Mouse (Mus musculus) adrenal gland, postnatal 14 days (tissue): Measurements from ENCODE around the gene Cd244a. TPM values are rescaled to one million over a fixed set of nuclear protein-coding genes. Genes with fewer than 3 reads are reported as not detected.

ENCODE experiments used
- DNase-seq: peaks from one replicate; pipeline ENCODE4 v3.0.0; 2021; ENCODE audit warnings: mixed read lengths
- long read RNA-seq, 2 experiments: library from polyadenylated mRNA; stranded (forward); transcript quantifications; one replicate each; pipeline ENCODE4 v2.0.0; 2021
- total RNA-seq: library from RNA; stranded (reverse); gene quantifications from 2 replicates; pipeline ENCODE4 v1.2.3, GENCODE M21; 2021

Cd244a gene
- 0.48 and 1.3 TPM in 2 replicates for total RNA-seq
- long read RNA-seq, experiment 1 = 0 reads
- long read RNA-seq, experiment 2 = 0 reads

GRCm38 (mm10) chr1:171558898-171559297 is at the start of gene Cd244a:
Gene Cd244a (plus strand): TSS chr1:171559193.
- DNase-seq = peak; percentile 24

- no peak for DNase-seq
Observed at GRCm38 (mm10) chr1:171513234-171513633, 45.8 kb upstream of the Cd244a start.

- no peak for DNase-seq
Observed at GRCm38 (mm10) chr1:171513760-171514159, 45.2 kb upstream of the Cd244a start.

GRCm38 (mm10) chr1:171515039-171515438 is 44.0 kb upstream of the Cd244a start:
- DNase-seq = peak; percentile 14

GRCm38 (mm10) chr1:171515557-171515956 is 43.4 kb upstream of the Cd244a start:
- DNase-seq = no peak

- no peak for DNase-seq
Observed at GRCm38 (mm10) chr1:171531367-171531766, 27.6 kb upstream of the Cd244a start.

- no peak for DNase-seq
Observed at GRCm38 (mm10) chr1:171532830-171533229, 26.2 kb upstream of the Cd244a start.

GRCm38 (mm10) chr1:171534557-171534956 is 24.4 kb upstream of the Cd244a start:
- DNase-seq = no peak

GRCm38 (mm10) chr1:171535194-171535593 is 23.8 kb upstream of the Cd244a start, which contains the start of gene Itln1:
Gene Itln1 (minus strand): TSS chr1:171535294.
- no peak for DNase-seq

GRCm38 (mm10) chr1:171540694-171541093 is 18.3 kb upstream of the Cd244a start:
- DNase-seq = no peak

GRCm38 (mm10) chr1:171551326-171551725 is 7.7 kb upstream of the Cd244a start:
- DNase-seq = no peak

- no peak for DNase-seq
Observed at GRCm38 (mm10) chr1:171552230-171552629, 6.8 kb upstream of the Cd244a start.

- no peak for DNase-seq
Observed at GRCm38 (mm10) chr1:171553359-171554341, 5.3 kb upstream of the Cd244a start.

- no peak for DNase-seq
Observed at GRCm38 (mm10) chr1:171556366-171556765, 2.6 kb upstream of the Cd244a start.

GRCm38 (mm10) chr1:171558407-171558806 is 586 bp upstream of the Cd244a start:
- no peak for DNase-seq

- DNase-seq = no peak
Observed at GRCm38 (mm10) chr1:171560262-171560661, 1.3 kb downstream of the Cd244a start.

GRCm38 (mm10) chr1:171561200-171561599 is 2.2 kb downstream of the Cd244a start:
- no peak for DNase-seq

GRCm38 (mm10) chr1:171561639-171562225 is 2.7 kb downstream of the Cd244a start:
- no peak for DNase-seq

- no peak for DNase-seq
Observed at GRCm38 (mm10) chr1:171563042-171563441, 4.0 kb downstream of the Cd244a start.

GRCm38 (mm10) chr1:171564247-171564646 is 5.3 kb downstream of the Cd244a start:
- DNase-seq = peak; percentile 39

- no peak for DNase-seq
Observed at GRCm38 (mm10) chr1:171565888-171566287, 6.9 kb downstream of the Cd244a start.

- DNase-seq = peak; percentile 78
Observed at GRCm38 (mm10) chr1:171566777-171567176, 7.8 kb downstream of the Cd244a start.

GRCm38 (mm10) chr1:171568436-171568835 is 9.4 kb downstream of the Cd244a start:
- no peak for DNase-seq
